Mouse (Mus musculus) liver, embryonic 14.5 days (tissue): ENCODE data around the gene Tirap. TPM values are rescaled to one million over a fixed set of nuclear protein-coding genes. Genes with fewer than 3 reads are reported as not detected.

ENCODE experiments used
- ATAC-seq: fragments of 200-750 bp; cut with Nextera tagmentation; 2 replicates; pipeline ENCODE4 v1.8.0; 2017; ENCODE audit warnings: moderate number of reproducible peaks, mild to moderate bottlenecking, moderate library complexity; ENCODE audit not compliant: insufficient read depth
- DNase-seq, 3 experiments: peaks; one replicate each; pipeline ENCODE4 v3.0.0-alpha.2; 2012 to 2013; ENCODE audit warnings: low read depth in 3 of 3, low spot score in 3 of 3
- H3K27ac ChIP-seq: fragments of 300-500 bp; sonication (generic); 2 replicates; pipeline ENCODE4 v1.5.1; 2014; ENCODE audit warnings: moderate library complexity, mild to moderate bottlenecking, control low read depth, inconsistent platforms
- H3K27me3 ChIP-seq: fragments of 300-500 bp; sonication (generic); 2 replicates; pipeline ENCODE4 v1.6.1; 2014; ENCODE audit warnings: mild to moderate bottlenecking, low read length, moderate library complexity; ENCODE audit not compliant: control insufficient read depth, insufficient read depth
- H3K36me3 ChIP-seq: fragments of 300-500 bp; sonication (generic); replicated peaks from 2 replicates; pipeline ENCODE4 v1.6.1; 2014; ENCODE audit warnings: low read depth; ENCODE audit not compliant: control insufficient read depth, insufficient read depth
- H3K4me1 ChIP-seq, 2 experiments: fragments of 200-500 bp in 1 of 2; fragments of 300-500 bp in 1 of 2; sonication (generic) in 1 of 2; replicated peaks; 2 replicates each; pipeline ENCODE4 v1.6.1; 2012 to 2014; ENCODE audit warnings: antibody characterized with exemption in 1 of 2, inconsistent platforms in 1 of 2, low read length in 1 of 2; ENCODE audit not compliant: control insufficient read depth in 2 of 2, insufficient read depth in 2 of 2
- H3K4me2 ChIP-seq: fragments of 300-500 bp; sonication (generic); 2 replicates; pipeline ENCODE4 v1.6.1; 2014; ENCODE audit warnings: low read depth, mild to moderate bottlenecking, control low read depth, moderate library complexity
- H3K4me3 ChIP-seq, 2 experiments: fragments of 200-500 bp in 1 of 2; fragments of 300-500 bp in 1 of 2; sonication (generic) in 1 of 2; 2 replicates each; pipeline ENCODE4 v1.5.1; 2012 to 2014; ENCODE audit warnings: low read depth in 2 of 2, low read length in 2 of 2, mild to moderate bottlenecking in 2 of 2, control low read depth in 1 of 2, inconsistent platforms in 1 of 2, moderate library complexity in 1 of 2; ENCODE audit not compliant: insufficient read depth in 1 of 2
- H3K9ac ChIP-seq: fragments of 300-500 bp; sonication (generic); replicated peaks from 2 replicates; pipeline ENCODE4 v1.6.1; 2014; ENCODE audit warnings: mild to moderate bottlenecking, control low read depth, moderate library complexity
- H3K9me3 ChIP-seq: fragments of 300-500 bp; sonication (generic); 2 replicates; pipeline ENCODE4 v1.6.1; 2016; ENCODE audit warnings: low read length, mixed read lengths; ENCODE audit not compliant: control insufficient read depth
- CTCF ChIP-seq: IDR thresholded peaks from 2 replicates; pipeline ENCODE4 v1.5.1; 2016; ENCODE audit warnings: antibody characterized with exemption, low read depth, control low read depth
- EP300 ChIP-seq: IDR thresholded peaks from 2 replicates; pipeline ENCODE4 v1.6.1; 2016; ENCODE audit warnings: antibody characterized with exemption, low read depth
- WGBS: fragments of 180-500 bp; shearing (Covaris S2); extraction: QIAGEN DNeasy Blood & Tissue Kit; methylation state at CpG from one replicate; pipeline ENCODE4 v1.1.7; 2014; ENCODE audit not compliant: insufficient replicate concordance; 5-methylcytosine and 5-hydroxymethylcytosine counted together
- polyA plus RNA-seq, 2 experiments: library from polyadenylated mRNA; depleted of rRNA in 1 of 2; stranded (reverse) in 1 of 2; unstranded in 1 of 2; fragments of >200 nt; fragmentation: Nextera tagmentation in 1 of 2; extraction: Ambion mirVana in 1 of 2; gene quantifications; 2 replicates each; pipeline versions ENCODE4 v1.2.1 to v1.2.3; 2012 to 2014

Gene Tirap
- polyA plus RNA-seq, 2 experiments, result 3.2 to 4.9 TPM

DNA sequence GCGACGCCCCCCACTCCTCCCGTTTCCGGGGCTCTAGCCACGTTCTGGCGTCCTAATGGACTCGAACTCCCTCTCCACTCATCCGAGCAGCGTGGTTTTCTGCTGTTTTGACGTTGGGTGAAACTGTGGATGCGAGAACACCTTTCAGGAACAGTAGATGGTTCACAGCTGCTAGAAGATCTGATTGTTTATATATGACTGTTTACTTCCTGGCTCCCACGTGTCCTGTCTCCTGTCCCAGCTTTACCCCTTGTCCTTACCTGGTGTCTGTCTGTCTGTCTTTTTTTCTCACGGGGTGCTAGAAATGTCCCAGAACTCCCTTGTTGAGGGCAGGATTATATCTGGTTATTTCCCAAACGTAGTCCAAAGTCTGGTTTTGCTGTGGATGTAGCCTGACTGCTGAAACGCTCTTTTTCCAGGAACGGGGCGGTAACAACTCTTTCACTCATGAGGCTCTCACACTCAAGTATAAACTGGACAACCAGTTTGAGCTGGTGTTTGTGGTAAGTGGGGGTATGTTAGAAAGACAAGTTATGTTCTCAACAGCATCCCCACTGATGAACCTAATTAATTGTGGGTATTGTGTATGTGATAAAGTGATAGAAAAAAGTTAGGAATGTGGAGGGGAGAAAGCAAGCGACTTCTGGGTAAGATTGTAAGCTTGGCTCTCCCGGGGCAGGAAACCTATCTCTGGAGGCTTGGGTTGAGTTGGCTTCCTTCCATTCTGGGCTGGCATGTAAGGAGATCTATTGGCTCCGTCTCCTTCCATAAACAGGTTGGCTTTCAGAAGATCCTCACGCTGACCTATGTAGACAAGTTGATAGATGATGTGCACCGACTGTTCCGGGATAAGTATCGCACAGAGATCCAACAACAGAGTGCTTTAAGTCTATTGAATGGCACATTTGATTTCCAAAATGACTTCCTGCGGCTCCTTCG is 11.8 kb upstream of the Tirap start:
- Histone ChIP-seq H3K9me3 (no peaks in the 10 kb centered on the region), H3K27me3 (no peaks in the 10 kb centered on the region), H3K4me1 (peaks cover 10 to 14% of the 10 kb centered on the region in 2 experiments; a peak in 3 of 4 replicates), H3K36me3 (peaks cover 46% of the 10 kb centered on the region), H3K4me3 (peak overlapping the region; percentile 86 to 92), H3K27ac (peak overlapping the region; percentile 38), H3K4me2 (peak overlapping the region; percentile 94), H3K9ac (peak overlapping the region; percentile 83)
- ATAC-seq (no peak), DNase-seq (no peak)
- WGBS, result 30% methylated on average over 26 of the region's 26 CpGs
- TF ChIP-seq EP300, result no peak
- no peak for TF ChIP-seq CTCF

DNA sequence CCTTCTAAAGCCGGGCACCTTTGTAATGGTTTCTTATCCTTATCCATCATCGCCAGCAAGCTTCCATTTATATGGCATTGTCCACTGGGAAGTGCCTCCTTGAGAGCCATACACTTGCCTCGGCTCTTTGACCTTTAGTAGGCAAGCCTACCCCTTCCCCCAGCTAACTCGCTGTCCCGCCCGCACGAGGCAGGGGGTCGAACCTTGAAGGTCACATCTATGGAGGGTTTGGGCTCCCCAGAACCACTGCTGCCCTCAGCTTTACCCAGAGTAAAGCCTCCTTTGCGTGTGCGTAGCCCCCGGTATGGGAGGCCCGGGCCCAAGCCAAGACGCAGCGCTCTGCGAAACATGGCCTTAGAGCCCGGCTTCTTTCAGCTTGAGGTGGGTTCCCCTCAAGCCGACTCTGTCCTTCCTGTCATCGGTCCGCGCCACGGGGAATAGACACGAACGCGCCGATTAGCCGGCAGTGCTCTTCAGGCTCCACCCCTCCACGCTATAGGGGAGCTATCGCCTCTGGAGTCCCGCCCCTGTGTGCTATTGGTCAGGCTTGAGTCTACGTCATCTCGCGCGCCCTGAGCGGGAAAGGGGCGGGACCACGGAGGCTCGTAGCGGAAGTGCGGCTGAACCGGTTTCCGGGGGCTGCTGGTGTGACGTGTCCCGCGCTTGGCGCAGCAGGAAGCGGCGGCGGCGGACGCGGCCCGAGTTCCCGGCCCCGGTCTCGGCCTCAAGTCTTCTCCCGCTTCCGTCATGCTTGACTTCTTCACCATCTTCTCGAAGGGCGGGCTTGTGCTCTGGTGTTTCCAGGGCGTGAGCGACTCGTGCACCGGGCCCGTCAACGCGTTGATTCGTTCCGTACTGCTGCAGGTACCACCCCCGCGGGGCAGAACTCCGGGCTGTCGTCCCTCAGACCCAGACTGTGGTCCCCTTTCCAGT is 10.7 kb upstream of the Tirap start, which contains the start of gene Foxred1:
Gene Foxred1 (minus strand): TSS at position 514 of the 933 bp plus-strand sequence.
- Histone ChIP-seq H3K4me2 (peak within 1 kb of the TSS; percentile 97), H3K4me1 (peaks cover 10 to 14% of the 10 kb centered on the region in 2 experiments; a peak in 3 of 4 replicates), H3K9me3 (no peaks in the 10 kb centered on the region), H3K27me3 (no peaks in the 10 kb centered on the region), H3K36me3 (peaks cover 46% of the 10 kb centered on the region), H3K9ac (peak within 1 kb of the TSS; percentile 89), H3K4me3 (peak within 1 kb of the TSS; percentile 86 to 92), H3K27ac (peak within 1 kb of the TSS; percentile 64)
- TF ChIP-seq CTCF (no peak), EP300 (no peak)
- ATAC-seq (peak; percentile 99), DNase-seq (peak; percentile 98 to 99 (median 98))
- under 1% methylated on average over 72 of the region's 72 CpGs for WGBS

GRCm38 (mm10) chr9:35204421-35204820 is 4.3 kb upstream of the Tirap start:
- no peak for TF ChIP-seq CTCF
- no peak for TF ChIP-seq EP300
- H3K27ac ChIP-seq, result no peak overlapping the region
- H3K4me3 ChIP-seq, result no peak overlapping the region
- 81% methylated on average over 2 of the region's 2 CpGs for WGBS
- peaks cover 8 to 19% of the 10 kb centered on the region in 2 experiments; a peak in 3 of 4 replicates for H3K4me1 ChIP-seq
- DNase-seq (no peak), ATAC-seq (no peak)
- H3K9ac ChIP-seq, result no peak overlapping the region
- H3K4me2 ChIP-seq, result no peak overlapping the region
- H3K36me3 ChIP-seq, result peaks cover 18% of the 10 kb centered on the region
- H3K27me3 ChIP-seq, result no peaks in the 10 kb centered on the region
- H3K9me3 ChIP-seq, result no peaks in the 10 kb centered on the region

- Histone ChIP-seq H3K4me3 (no peak overlapping the region), H3K4me2 (no peak overlapping the region), H3K27me3 (no peaks in the 10 kb centered on the region), H3K9ac (no peak overlapping the region), H3K27ac (no peak overlapping the region), H3K9me3 (no peaks in the 10 kb centered on the region), H3K36me3 (peaks cover 18% of the 10 kb centered on the region), H3K4me1 (peaks cover 8 to 21% of the 10 kb centered on the region in 2 experiments; a peak in 3 of 4 replicates)
- 20% methylated on average over 3 of the region's 3 CpGs for WGBS
- DNase-seq, result no peak
- ATAC-seq, result no peak
- no peak for TF ChIP-seq EP300
- no peak for TF ChIP-seq CTCF
Measured at GRCm38 (mm10) chr9:35203536-35203935, 3.4 kb upstream of the Tirap start.
